8 mouse cellular contexts compared by ENCODE assay signal in the genomic region with DNA sequence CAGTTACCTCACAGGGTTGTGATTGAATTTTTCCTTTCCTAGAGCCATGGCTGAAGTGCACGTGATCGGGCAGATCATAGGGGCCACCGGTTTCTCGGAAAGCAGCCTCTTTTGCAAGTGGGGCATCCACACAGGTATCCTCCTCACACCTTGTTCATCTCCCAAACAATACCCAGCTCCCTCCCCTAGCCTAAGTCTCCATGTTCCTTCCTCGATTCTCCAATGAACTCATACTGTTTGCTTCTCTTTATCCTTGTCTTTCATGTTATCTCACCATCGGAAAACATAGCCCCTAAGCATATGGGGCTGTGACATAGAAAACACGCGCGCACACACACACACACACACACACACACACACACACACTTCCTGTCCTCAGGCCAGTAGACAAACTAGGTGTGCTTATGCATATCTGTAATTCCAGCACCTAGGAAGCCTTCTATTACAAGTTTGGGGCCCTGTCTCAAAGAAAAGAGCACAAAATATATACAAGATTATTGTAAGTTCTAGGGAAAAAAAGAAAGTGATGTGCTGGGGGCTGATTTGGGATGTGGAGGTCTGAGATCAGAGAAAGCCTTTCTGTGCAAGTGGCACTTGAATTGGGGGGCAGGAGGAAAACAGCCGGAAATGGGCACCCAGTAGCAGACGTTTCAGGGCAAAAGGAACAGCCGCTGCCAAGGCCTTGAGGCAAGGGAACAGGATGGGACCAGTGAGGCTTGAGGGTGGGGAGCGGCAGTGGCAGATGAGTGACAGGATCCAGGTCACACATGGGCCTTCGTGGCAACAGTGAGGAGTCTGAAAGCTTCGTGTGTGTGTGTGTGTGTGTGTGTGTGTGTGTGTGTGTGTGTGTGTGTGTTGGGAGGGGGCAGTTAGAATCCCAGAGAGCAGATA. TPM values are rescaled to one million over a fixed set of nuclear protein-coding genes. Genes with fewer than 3 reads are reported as not detected.
DNase-seq lines count a peak whose midpoint lies in the region; ATAC-seq lines count a peak whose summit lies in the region.

No protein-coding gene starts in this region.

- H3K9me3 ChIP-seq in hindbrain, embryonic 11.5 days (ENCODE audit: control insufficient read depth, low read length) = no peaks in the 10 kb centered on the region
- no peaks in the 10 kb centered on the region for H3K9me3 ChIP-seq in midbrain, embryonic 15.5 days

- no peaks in the 10 kb centered on the region; the same call in 1 of the 2 replicates for H3K4me1 ChIP-seq in hindbrain, embryonic 11.5 days (replicated peaks; ENCODE audit: control insufficient read depth, insufficient read depth, low read length)
- peaks cover 25% of the 10 kb centered on the region for H3K4me1 ChIP-seq in midbrain, embryonic 15.5 days

- DNase-seq in CD4-positive, CD25-positive, alpha-beta regulatory T cell, adult 2 months (ENCODE audit: low read depth, low spot score) = peak; percentile 65
- DNase-seq in 416B (ENCODE audit: low read depth) = peak; percentile 79
- no peak for DNase-seq in hindbrain, embryonic 11.5 days (ENCODE audit: low spot score)
- no peak for DNase-seq in adrenal gland, postnatal 36 days
- no peak for DNase-seq in adipocyte (ENCODE audit: low spot score)
- no peak for DNase-seq in lung, postnatal 25 days (ENCODE audit: low spot score)

- WGBS in hindbrain, embryonic 11.5 days = 63% methylated on average over 15 of the region's 15 CpGs
- 57% methylated on average over 15 of the region's 15 CpGs for WGBS in midbrain, embryonic 15.5 days

- H3K36me3 ChIP-seq in hindbrain, embryonic 11.5 days (ENCODE audit: control insufficient read depth, insufficient read depth, low read length) = no peaks in the 10 kb centered on the region
- no peaks in the 10 kb centered on the region for H3K36me3 ChIP-seq in midbrain, embryonic 15.5 days (replicated peaks)

- peak overlapping the region; percentile 59; the same call in 1 of the 2 replicates for H3K4me3 ChIP-seq in hindbrain, embryonic 11.5 days (ENCODE audit: low read depth, low read length)
- peak overlapping the region; percentile 70 for H3K4me3 ChIP-seq in midbrain, embryonic 15.5 days

- H3K27me3 ChIP-seq in hindbrain, embryonic 11.5 days (ENCODE audit: control insufficient read depth, insufficient read depth, low read length) = peaks cover 15% of the 10 kb centered on the region
- H3K27me3 ChIP-seq in midbrain, embryonic 15.5 days (replicated peaks) = peaks cover 12% of the 10 kb centered on the region

- no peak overlapping the region for H3K27ac ChIP-seq in hindbrain, embryonic 11.5 days (ENCODE audit: low read depth, low read length)
- peak overlapping the region; percentile 98 for H3K27ac ChIP-seq in midbrain, embryonic 15.5 days

- H3K9ac ChIP-seq in hindbrain, embryonic 11.5 days (ENCODE audit: low read depth, low read length) = no peak overlapping the region
- H3K9ac ChIP-seq in midbrain, embryonic 15.5 days = peak overlapping the region; percentile 67

- peak overlapping the region; percentile 8; the same call in 1 of the 2 replicates for H3K4me2 ChIP-seq in hindbrain, embryonic 11.5 days (replicated peaks; ENCODE audit: low read depth, low read length)
- H3K4me2 ChIP-seq in midbrain, embryonic 15.5 days = peak overlapping the region; percentile 64

- ATAC-seq in CD4-positive, CD25-positive, alpha-beta regulatory T cell, adult 4 months = no peak
- no peak; the same call in 1 of the 2 replicates for ATAC-seq in hindbrain, embryonic 11.5 days (ENCODE audit: low FRiP score)
- 0 out of 2 replicates have a peak, but pooled peaks have one; percentile 4 for ATAC-seq in midbrain, embryonic 15.5 days (replicated peaks)

RNA-seq across cellular contexts. Expression of a gene that starts 1.0 kb away (rescaled TPM):
- 10 to 100 TPM; 46.8 to 72.8 TPM for polyA plus RNA-seq in CD4-positive, CD25-positive, alpha-beta regulatory T cell, adult 4 months (2017; shearing (Covaris generic))
- 33.1 and 34.8 TPM in 2 replicates for polyA plus RNA-seq in hindbrain, embryonic 11.5 days (2014; fragmentation: Nextera tagmentation; extraction: Ambion mirVana)
- polyA plus RNA-seq in midbrain, embryonic 15.5 days (2015; fragmentation: Nextera tagmentation; extraction: Ambion mirVana) = 47.3 and 50.9 TPM in 2 replicates
- total RNA-seq in adrenal gland, postnatal 36 days (2021) = 10 to 100 TPM; 15.3 to 18.0 TPM

RNA-seq across cellular contexts. Expression of a gene that starts 5.2 kb away (rescaled TPM):
- 1 to 10 TPM; 6.9 to 9.7 TPM for polyA plus RNA-seq in CD4-positive, CD25-positive, alpha-beta regulatory T cell, adult 4 months (2017; shearing (Covaris generic))
- 1.0 and 1.1 TPM in 2 replicates for polyA plus RNA-seq in hindbrain, embryonic 11.5 days (2014; fragmentation: Nextera tagmentation; extraction: Ambion mirVana)
- 0.56 and 1.0 TPM in 2 replicates for polyA plus RNA-seq in midbrain, embryonic 15.5 days (2015; fragmentation: Nextera tagmentation; extraction: Ambion mirVana)
- 10 to 100 TPM; 35.5 to 48.9 TPM for total RNA-seq in adrenal gland, postnatal 36 days (2021)

RNA-seq across cellular contexts. Expression of a gene that starts 6.6 kb away (rescaled TPM):
- polyA plus RNA-seq in CD4-positive, CD25-positive, alpha-beta regulatory T cell, adult 4 months (2017; shearing (Covaris generic)) = 10 to 100 TPM; 15.2 to 31.5 TPM
- 1.6 and 2.2 TPM in 2 replicates for polyA plus RNA-seq in hindbrain, embryonic 11.5 days (2014; fragmentation: Nextera tagmentation; extraction: Ambion mirVana)
- polyA plus RNA-seq in midbrain, embryonic 15.5 days (2015; fragmentation: Nextera tagmentation; extraction: Ambion mirVana) = 53.5 and 54.0 TPM in 2 replicates
- total RNA-seq in adrenal gland, postnatal 36 days (2021) = not detected

RNA-seq across cellular contexts. Expression of a gene that starts 22.6 kb away (rescaled TPM):
- 100 to 1,000 TPM in 1 of 2 experiments, 10 to 100 TPM in 1; 97.0 to 157 TPM for polyA plus RNA-seq in CD4-positive, CD25-positive, alpha-beta regulatory T cell, adult 4 months (2017; shearing (Covaris generic))
- 48.1 and 49.9 TPM in 2 replicates for polyA plus RNA-seq in hindbrain, embryonic 11.5 days (2014; fragmentation: Nextera tagmentation; extraction: Ambion mirVana)
- polyA plus RNA-seq in midbrain, embryonic 15.5 days (2015; fragmentation: Nextera tagmentation; extraction: Ambion mirVana) = 41.0 and 44.9 TPM in 2 replicates
- total RNA-seq in adrenal gland, postnatal 36 days (2021) = 10 to 100 TPM; 39.6 to 54.0 TPM

RNA-seq across cellular contexts. Expression of a gene that starts 22.8 kb away (rescaled TPM):
- polyA plus RNA-seq in CD4-positive, CD25-positive, alpha-beta regulatory T cell, adult 4 months (2017; shearing (Covaris generic)) = 10 to 100 TPM; 16.6 to 27.7 TPM
- 32.9 and 35.2 TPM in 2 replicates for polyA plus RNA-seq in hindbrain, embryonic 11.5 days (2014; fragmentation: Nextera tagmentation; extraction: Ambion mirVana)
- polyA plus RNA-seq in midbrain, embryonic 15.5 days (2015; fragmentation: Nextera tagmentation; extraction: Ambion mirVana) = 42.7 and 43.5 TPM in 2 replicates
- total RNA-seq in adrenal gland, postnatal 36 days (2021) = 100 to 1,000 TPM; 176 to 245 TPM

Comparison
In these comparisons a context has a peak if more than half of its experiments do, and no peak if none do; other contexts are left out.
1. DNase-seq: peak in CD4-positive, CD25-positive, alpha-beta regulatory T cell, adult 2 months (single experiment) and 416B (single experiment); none in hindbrain, embryonic 11.5 days (single experiment), adrenal gland, postnatal 36 days (0 of 2), adipocyte (single experiment) and lung, postnatal 25 days (single experiment).